Mouse (Mus musculus) heart, postnatal 25 days (tissue): Measurements from ENCODE around the gene Pold2. TPM values are rescaled to one million over a fixed set of nuclear protein-coding genes. Genes with fewer than 3 reads are reported as not detected.

Experiments
- DNase-seq: peaks from one replicate; pipeline ENCODE4 v3.0.0; 2022; ENCODE audit warnings: low spot score
- intact Hi-C: fragments of 180-260 bp; cut with DNase I; formaldehyde crosslinking; loops from one replicate; pipeline ENCODE4 v1.15.1; 2025
- total RNA-seq, 2 experiments: library from RNA; stranded (reverse); gene quantifications; 2 replicates each; pipeline ENCODE4 v1.2.3; 2021

Gene Pold2
- total RNA-seq, 2 experiments from 2014 or later = 29.2 to 33.2 TPM

GRCm38 (mm10) chr11:5836126-5836525, 42.0 kb downstream of the Pold2 start:
- no peak for DNase-seq
- intact Hi-C loops = loop anchor here (2.0 to 5.0 kb wide), 3 partner anchors 41 to 51 kb away; partner anchors contain the start of genes Dbnl and Pold2

- intact Hi-C loops = loop anchor here (5.0 kb wide), 2 partner anchors 42 to 48 kb away; partner anchors contain the start of genes Dbnl and Pold2
- DNase-seq = no peak
These were observed 43.0 kb downstream of the Pold2 start for GRCm38 (mm10) chr11:5835057-5835456.

- intact Hi-C loops = no loop called here
These were observed 43.6 kb downstream of the Pold2 start for GRCm38 (mm10) chr11:5834506-5834905.

GRCm38 (mm10) chr11:5829327-5829726, 48.8 kb downstream of the Pold2 start:
- no peak for DNase-seq
- intact Hi-C loops = no loop called here

More at GRCm38 (mm10) chr11:5834506-5834905, 43.6 kb downstream of the Pold2 start:
- DNase-seq = no peak

- DNase-seq = no peak
- intact Hi-C loops = no loop called here
These were observed 49.4 kb downstream of the Pold2 start for GRCm38 (mm10) chr11:5828509-5829191.

- intact Hi-C loops = no loop called here
- no peak for DNase-seq
These were observed 50.2 kb downstream of the Pold2 start for GRCm38 (mm10) chr11:5827931-5828330.

GRCm38 (mm10) chr11:5825432-5825831, 52.7 kb downstream of the Pold2 start:
- intact Hi-C loops = no loop called here
- DNase-seq = no peak

Other genes starting within 250 kb of the Pold2 start
- gene Mrps24, start 162.6 kb downstream of the Pold2 start, total RNA-seq = 100 to 1,000 TPM; 145 to 152 TPM
- 10 to 100 TPM; 56.7 to 68.6 TPM for gene Urgcp, start 115.9 kb downstream of the Pold2 start, total RNA-seq
- 10 to 100 TPM; 26.1 to 27.2 TPM for gene Dbnl, start 89.8 kb downstream of the Pold2 start, total RNA-seq
- gene Pgam2, start 74.6 kb downstream of the Pold2 start, total RNA-seq = 100 to 1,000 TPM; 914 to 924 TPM
- 1 to 10 TPM; 3.0 to 3.6 TPM for gene Polm, start 40.3 kb downstream of the Pold2 start, total RNA-seq
- gene Aebp1, start 16.3 kb downstream of the Pold2 start, total RNA-seq = 10 to 100 TPM; 18.5 to 23.3 TPM
- 100 to 1,000 TPM; 742 to 813 TPM for gene Myl7, start 20.5 kb upstream of the Pold2 start, total RNA-seq
- gene Gck, start 71.8 kb upstream of the Pold2 start, total RNA-seq = 1 to 10 TPM; 7.4 to 9.4 TPM
- 10 to 100 TPM; 60.9 to 64.9 TPM for gene Ykt6, start 77.4 kb upstream of the Pold2 start, total RNA-seq
- 1 to 10 TPM; 6.2 to 6.5 TPM for gene Camk2b, start 188.1 kb upstream of the Pold2 start, total RNA-seq